Mouse (Mus musculus) olfactory bulb, adult 2 months (tissue): ENCODE results near the gene Rnf24.

Source experiments
- CTCF ChIP-seq: fragments of 200-500 bp; IDR thresholded peaks from 2 replicates; pipeline ENCODE4 v1.5.1; 2012; ENCODE audit warnings: low read depth, mild to moderate bottlenecking, low read length, moderate library complexity; ENCODE audit not compliant: insufficient read depth
- POLR2A ChIP-seq: fragments of 200-500 bp; IDR thresholded peaks from 2 replicates; pipeline ENCODE4 v1.6.1; 2012; ENCODE audit warnings: mild to moderate bottlenecking, low read depth, low read length, moderate library complexity; ENCODE audit not compliant: insufficient read depth

GRCm38 (mm10) chr2:131351471-131351870 is 1.2 kb downstream of the Rnf24 start:
- TF ChIP-seq POLR2A, result no peak
- TF ChIP-seq CTCF, result no peak
